Mouse (Mus musculus) MEL (cell line): ENCODE measurements around the gene Mrpl14. TPM values are rescaled to one million over a fixed set of nuclear protein-coding genes. Genes with fewer than 3 reads are reported as not detected.

Source experiments
- DNase-seq: peaks from one replicate; pipeline ENCODE4 v3.0.0; 2011; ENCODE audit warnings: low read depth, low spot score
- H3K27ac ChIP-seq: 2 replicates; pipeline ENCODE4 v1.5.1; 2012; ENCODE audit warnings: low read depth, mild to moderate bottlenecking, control low read depth, low read length, moderate library complexity; ENCODE audit not compliant: control insufficient read depth
- H3K27me3 ChIP-seq, 2 experiments: fragments of 150-350 bp in 1 of 2; sonication (generic) in 1 of 2; 2 replicates each; pipeline ENCODE4 v1.6.1; 2012; ENCODE audit warnings: low read length in 2 of 2, mild to moderate bottlenecking in 2 of 2, improper control_type of control experiment in 1 of 2, moderate library complexity in 1 of 2; ENCODE audit not compliant: insufficient read depth in 2 of 2, control insufficient read depth in 1 of 2
- H3K36me3 ChIP-seq, 2 experiments: 2 replicates each; pipeline ENCODE4 v1.6.1; 2012 to 2014; ENCODE audit warnings: low read length in 2 of 2, improper control_type of control experiment in 1 of 2, inconsistent platforms in 1 of 2, mild to moderate bottlenecking in 1 of 2; ENCODE audit not compliant: insufficient read depth in 2 of 2, control insufficient read depth in 1 of 2
- H3K4me1 ChIP-seq, 2 experiments: fragments of 150-350 bp in 1 of 2; sonication (generic) in 1 of 2; 2 replicates each; pipeline ENCODE4 v1.6.1; 2012; ENCODE audit warnings: low read length in 2 of 2, improper control_type of control experiment in 1 of 2, mild to moderate bottlenecking in 1 of 2; ENCODE audit not compliant: insufficient read depth in 2 of 2, control insufficient read depth in 1 of 2
- H3K4me3 ChIP-seq, 2 experiments: fragments of 150-350 bp in 1 of 2; sonication (generic) in 1 of 2; 2 replicates each; pipeline ENCODE4 v1.5.1; 2012; ENCODE audit warnings: low read depth in 2 of 2, low read length in 2 of 2, mild to moderate bottlenecking in 2 of 2, moderate library complexity in 2 of 2, control low read depth in 1 of 2, improper control_type of control experiment in 1 of 2; ENCODE audit not compliant: control insufficient read depth in 1 of 2, insufficient read depth in 1 of 2
- H3K79me2 ChIP-seq: 2 replicates; pipeline ENCODE4 v1.6.1; 2012; ENCODE audit warnings: mild to moderate bottlenecking, low read length, moderate library complexity; ENCODE audit not compliant: control insufficient read depth, poor library complexity, insufficient read depth
- H3K9ac ChIP-seq: 2 replicates; pipeline ENCODE4 v1.6.1; 2012; ENCODE audit warnings: low read depth, mild to moderate bottlenecking, control low read depth, low read length, moderate library complexity; ENCODE audit not compliant: control insufficient read depth, poor library complexity, severe bottlenecking
- H3K9me3 ChIP-seq: fragments of 150-350 bp; sonication (generic); replicated peaks from 2 replicates; pipeline ENCODE4 v1.6.1; 2012; ENCODE audit warnings: mild to moderate bottlenecking, low read length, improper control_type of control experiment, moderate library complexity; ENCODE audit not compliant: insufficient read depth
- CHD2 ChIP-seq: IDR thresholded peaks from 2 replicates; pipeline ENCODE4 v1.6.1; 2011; ENCODE audit warnings: low read length, improper control_type of control experiment
- E2F4 ChIP-seq: IDR thresholded peaks from 2 replicates; pipeline ENCODE4 v1.6.1; 2011; ENCODE audit warnings: low read depth, low read length, improper control_type of control experiment, borderline replicate concordance
- EP300 ChIP-seq, 2 experiments: IDR thresholded peaks; 2 replicates each; pipeline ENCODE4 v1.6.1; 2011; ENCODE audit warnings: improper control_type of control experiment in 2 of 2, low read length in 2 of 2, low read depth in 1 of 2, mild to moderate bottlenecking in 1 of 2
- GATA1 ChIP-seq: IDR thresholded peaks from 2 replicates; pipeline ENCODE4 v1.6.1; 2011; ENCODE audit warnings: low read depth, low read length, improper control_type of control experiment
- HCFC1 ChIP-seq: IDR thresholded peaks from 2 replicates; pipeline ENCODE4 v1.6.1; 2012; ENCODE audit warnings: low read depth, mild to moderate bottlenecking, inconsistent platforms, low read length, improper control_type of control experiment, moderate library complexity
- MAX ChIP-seq: IDR thresholded peaks from 2 replicates; pipeline ENCODE4 v1.6.1; 2011; ENCODE audit warnings: low read length, improper control_type of control experiment
- MAZ ChIP-seq: IDR thresholded peaks from 2 replicates; pipeline ENCODE4 v1.6.1; 2012; ENCODE audit warnings: low read depth, mild to moderate bottlenecking, inconsistent platforms, low read length, improper control_type of control experiment
- MXI1 ChIP-seq: IDR thresholded peaks from 2 replicates; pipeline ENCODE4 v1.6.1; 2011; ENCODE audit warnings: mild to moderate bottlenecking, low read depth, low read length, improper control_type of control experiment
- NELFE ChIP-seq: IDR thresholded peaks from 2 replicates; pipeline ENCODE4 v1.6.1; 2011; ENCODE audit warnings: low read depth, low read length, improper control_type of control experiment
- NRF1 ChIP-seq: IDR thresholded peaks from 2 replicates; pipeline ENCODE4 v1.6.1; 2014; ENCODE audit warnings: low read depth, mild to moderate bottlenecking, inconsistent platforms, low read length, improper control_type of control experiment, moderate library complexity; ENCODE audit not compliant: poor library complexity, insufficient read depth, severe bottlenecking
- POLR2A ChIP-seq, 2 experiments: IDR thresholded peaks; 2 replicates each; pipeline ENCODE4 v1.6.1; 2011 to 2012; ENCODE audit warnings: low read length in 2 of 2, mild to moderate bottlenecking in 2 of 2, control low read depth in 1 of 2, improper control_type of control experiment in 1 of 2, low read depth in 1 of 2, moderate library complexity in 1 of 2; ENCODE audit not compliant: control insufficient read depth in 1 of 2, insufficient read depth in 1 of 2, poor library complexity in 1 of 2
- POLR2AphosphoS2 ChIP-seq: IDR thresholded peaks from 2 replicates; pipeline ENCODE4 v1.6.1; 2011; ENCODE audit warnings: low read length, improper control_type of control experiment
- POLR2AphosphoS5 ChIP-seq: IDR thresholded peaks from 2 replicates; pipeline ENCODE4 v1.6.1; 2012; ENCODE audit warnings: low read depth, borderline replicate concordance, mild to moderate bottlenecking, inconsistent platforms, low read length, moderate library complexity, mixed read lengths
- RAD21 ChIP-seq: IDR thresholded peaks from 2 replicates; pipeline ENCODE4 v1.6.1; 2011; ENCODE audit warnings: mild to moderate bottlenecking, low read depth, low read length, improper control_type of control experiment
- RCOR1 ChIP-seq: IDR thresholded peaks from 2 replicates; pipeline ENCODE4 v1.6.1; 2012; ENCODE audit warnings: low read depth, mild to moderate bottlenecking, inconsistent platforms, low read length, improper control_type of control experiment
- SMC3 ChIP-seq: IDR thresholded peaks from 2 replicates; pipeline ENCODE4 v1.6.1; 2011; ENCODE audit warnings: low read depth, low read length, improper control_type of control experiment
- TAL1 ChIP-seq: IDR thresholded peaks from 2 replicates; pipeline ENCODE4 v1.6.1; 2012; ENCODE audit warnings: mild to moderate bottlenecking, inconsistent platforms, low read length, moderate library complexity, mixed read lengths
- TBP ChIP-seq: IDR thresholded peaks from 2 replicates; pipeline ENCODE4 v1.8.0; 2011; ENCODE audit warnings: low read depth, low read length, improper control_type of control experiment
- USF1 ChIP-seq: IDR thresholded peaks from 2 replicates; pipeline ENCODE4 v1.6.1; 2014; ENCODE audit warnings: low read depth, mild to moderate bottlenecking, inconsistent platforms, low read length, improper control_type of control experiment, moderate library complexity
- USF2 ChIP-seq, 2 experiments: IDR thresholded peaks; 2 replicates each; pipeline ENCODE4 v1.6.1; 2011 to 2012; ENCODE audit warnings: improper control_type of control experiment in 2 of 2, low read length in 2 of 2, borderline replicate concordance in 1 of 2, inconsistent platforms in 1 of 2, low read depth in 1 of 2, mild to moderate bottlenecking in 1 of 2; ENCODE audit not compliant: insufficient read depth in 1 of 2
- ZC3H11A ChIP-seq: IDR thresholded peaks from 2 replicates; pipeline ENCODE4 v1.6.1; 2012; ENCODE audit warnings: low read depth, mild to moderate bottlenecking, inconsistent platforms, low read length, improper control_type of control experiment
- ZKSCAN1 ChIP-seq: IDR thresholded peaks from 2 replicates; pipeline ENCODE4 v1.6.1; 2012; ENCODE audit warnings: low read depth, mild to moderate bottlenecking, inconsistent platforms, low read length, improper control_type of control experiment, moderate library complexity
- ZNF384 ChIP-seq: IDR thresholded peaks from 2 replicates; pipeline ENCODE4 v1.6.1; 2012; ENCODE audit warnings: low read depth, mild to moderate bottlenecking, inconsistent platforms, low read length, improper control_type of control experiment
- polyA plus RNA-seq, 2 experiments: library from polyadenylated mRNA; stranded (reverse) in 1 of 2; unstranded in 1 of 2; fragments of >175 nt in 1 of 2; fragments of >200 nt in 1 of 2; gene quantifications; 2 replicates each; pipeline versions ENCODE4 v1.2.1 to v1.2.4; 2012; ENCODE audit warnings: low replicate concordance in 2 of 2, low read depth in 1 of 2; ENCODE audit not compliant: insufficient read length in 2 of 2, insufficient read depth in 1 of 2, missing spikeins in 1 of 2
- total RNA-seq: library from RNA; depleted of rRNA; stranded (reverse); fragments of 300-350 nt; gene quantifications from 2 replicates; pipeline ENCODE4 v1.2.3, GENCODE M21; 2012

The Mrpl14 gene
- total and polyA plus RNA-seq, 3 experiments, result 66.2 to 159 TPM; not detected in 1

GRCm38 (mm10) chr17:45745629-45746028, 59.5 kb downstream of the Mrpl14 start:
- no peaks in the 10 kb centered on the region for H3K27me3 ChIP-seq
- no peak overlapping the region for H3K27ac ChIP-seq
- H3K9me3 ChIP-seq, result no peaks in the 10 kb centered on the region
- no peak overlapping the region for H3K4me3 ChIP-seq
- TF ChIP-seq RCOR1 (no peak), MXI1 (no peak), TAL1 (peak; percentile 74), ZNF384 (no peak), USF1 (no peak), GATA1 (0 out of 2 replicates have a peak, but pooled peaks have one; percentile 11), TBP (no peak), SMC3 (no peak)
- no peaks in the 10 kb centered on the region for H3K79me2 ChIP-seq
- no peak overlapping the region for H3K9ac ChIP-seq
- H3K4me1 ChIP-seq, result peaks cover 4 to 32% of the 10 kb centered on the region in 2 experiments; a peak in 3 of 4 replicates
- DNase-seq, result peak; percentile 46
- H3K36me3 ChIP-seq, result peaks cover 0 to 11% of the 10 kb centered on the region in 2 experiments; a peak in 2 of 4 replicates

- Histone ChIP-seq H3K9me3 (no peaks in the 10 kb centered on the region), H3K36me3 (peaks cover 0 to 11% of the 10 kb centered on the region in 2 experiments; a peak in 2 of 4 replicates), H3K9ac (no peak overlapping the region), H3K79me2 (no peaks in the 10 kb centered on the region), H3K27ac (no peak overlapping the region), H3K27me3 (no peaks in the 10 kb centered on the region), H3K4me1 (peaks cover 4 to 32% of the 10 kb centered on the region in 2 experiments; a peak in 3 of 4 replicates), H3K4me3 (no peak overlapping the region)
- DNase-seq, result no peak
- no peak for TF ChIP-seq USF1
- TF ChIP-seq SMC3, result no peak
- TF ChIP-seq CHD2, result no peak
- TF ChIP-seq, all 39 proteins: peak for 0
Observed at GRCm38 (mm10) chr17:45746755-45747154, 60.6 kb downstream of the Mrpl14 start.

GRCm38 (mm10) chr17:45747293-45747692, 61.2 kb downstream of the Mrpl14 start:
- Histone ChIP-seq H3K4me1 (peaks cover 4 to 31% of the 10 kb centered on the region in 2 experiments; a peak in 3 of 4 replicates), H3K36me3 (peaks cover 0 to 11% of the 10 kb centered on the region in 2 experiments; a peak in 2 of 4 replicates), H3K79me2 (no peaks in the 10 kb centered on the region), H3K9me3 (no peaks in the 10 kb centered on the region), H3K27ac (no peak overlapping the region), H3K27me3 (no peaks in the 10 kb centered on the region)
- no peak for DNase-seq
- no peak for TF ChIP-seq ZKSCAN1
- TF ChIP-seq USF2 (IDR thresholded peaks at IDR 0.05; ENCODE audit: borderline replicate concordance in 1 of 2, insufficient read depth in 1 of 2, low read depth in 1 of 2, low read length in 2 of 2), result no peak
- no peak for TF ChIP-seq MXI1
- TF ChIP-seq MAX, result no peak
- no peak for TF ChIP-seq NELFE
- TF ChIP-seq MAZ, result no peak
- TF ChIP-seq POLR2AphosphoS5, result no peak
- no peak for TF ChIP-seq HCFC1
- no peak for TF ChIP-seq EP300 (IDR thresholded peaks at IDR 0.05; ENCODE audit: low read depth in 1 of 2, low read length in 2 of 2)
- no peak for TF ChIP-seq POLR2AphosphoS2
- TF ChIP-seq E2F4, result no peak
- TF ChIP-seq TBP, result no peak
- no peak for TF ChIP-seq RAD21
- TF ChIP-seq CHD2, result no peak
- no peak for TF ChIP-seq ZC3H11A
- no peak for TF ChIP-seq POLR2A (IDR thresholded peaks at IDR 0.05; ENCODE audit: control insufficient read depth in 1 of 2, insufficient read depth in 1 of 2, low read depth in 1 of 2, low read length in 2 of 2, poor library complexity in 1 of 2)
- TF ChIP-seq NRF1, result no peak
- TF ChIP-seq, all 39 proteins: peak for 0
- H3K9ac ChIP-seq, result no peak overlapping the region
- no peak overlapping the region; a peak in 1 of 4 replicates for H3K4me3 ChIP-seq
